Mouse (Mus musculus) layer of hippocampus, postnatal 25 days (tissue): ENCODE results near the gene Ankrd33. TPM values are rescaled to one million over a fixed set of nuclear protein-coding genes. Genes with fewer than 3 reads are reported as not detected.
"Not testable (repeated sequence)": the region's sequence is repeated elsewhere in the genome, so short reads cannot be mapped to it uniquely, and the experiment has no call there.

Experiments used
- DNase-seq, 2 experiments: peaks; one replicate each; pipeline ENCODE4 v3.0.0; 2022; ENCODE audit warnings: mixed read lengths in 2 of 2, low spot score in 1 of 2; ENCODE audit errors: extremely low spot score in 1 of 2
- total RNA-seq, 2 experiments: library from RNA; stranded (reverse); gene quantifications; 2 replicates each; pipeline ENCODE4 v1.2.3; 2021

Gene Ankrd33
- total RNA-seq, 2 experiments from 2014 or later, result not detected

DNA sequence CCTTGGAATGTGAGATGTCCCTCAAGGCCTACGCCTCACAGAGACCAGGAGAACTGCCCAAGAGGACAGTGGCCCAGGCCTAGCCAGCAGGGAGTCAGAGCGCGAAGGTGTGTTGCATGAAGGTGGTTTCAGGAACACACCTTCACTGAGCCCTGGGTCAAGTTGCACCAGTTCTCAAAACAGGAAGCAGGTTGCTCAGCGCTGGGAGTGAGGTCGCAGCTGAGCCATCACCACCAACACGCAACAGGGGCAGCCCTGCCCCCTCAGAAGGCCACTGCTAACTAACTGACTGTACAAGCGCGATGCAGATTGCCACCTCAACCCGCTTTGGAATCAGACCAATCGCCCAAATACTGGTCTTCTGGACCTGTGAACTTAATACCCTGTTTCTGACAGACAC, 31.1 kb upstream of the Ankrd33 start:
- no peak for DNase-seq

DNA sequence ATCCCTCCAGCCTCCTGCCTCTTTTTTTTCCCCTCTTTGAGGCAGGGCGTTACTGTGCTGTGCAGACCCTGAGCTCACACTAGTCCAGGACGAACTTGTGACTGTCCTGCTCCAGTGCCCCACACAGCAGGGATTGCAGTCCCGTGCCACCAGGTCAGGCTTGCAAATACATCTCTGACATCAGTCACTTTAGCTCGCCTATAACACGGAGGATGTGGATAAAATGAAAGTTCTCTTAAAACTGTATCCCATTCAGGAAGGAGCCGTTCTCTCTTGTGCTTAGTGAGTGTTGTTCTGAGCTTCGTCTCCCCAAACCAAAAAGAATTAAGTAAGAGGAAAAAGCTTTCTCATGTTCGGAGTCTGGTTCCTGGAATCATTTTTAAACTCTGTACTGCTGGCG, 29.1 kb upstream of the Ankrd33 start:
- no peak for DNase-seq

GRCm38 (mm10) chr15:101086956-101087355, 28.6 kb upstream of the Ankrd33 start:
- DNase-seq, result no peak

DNA sequence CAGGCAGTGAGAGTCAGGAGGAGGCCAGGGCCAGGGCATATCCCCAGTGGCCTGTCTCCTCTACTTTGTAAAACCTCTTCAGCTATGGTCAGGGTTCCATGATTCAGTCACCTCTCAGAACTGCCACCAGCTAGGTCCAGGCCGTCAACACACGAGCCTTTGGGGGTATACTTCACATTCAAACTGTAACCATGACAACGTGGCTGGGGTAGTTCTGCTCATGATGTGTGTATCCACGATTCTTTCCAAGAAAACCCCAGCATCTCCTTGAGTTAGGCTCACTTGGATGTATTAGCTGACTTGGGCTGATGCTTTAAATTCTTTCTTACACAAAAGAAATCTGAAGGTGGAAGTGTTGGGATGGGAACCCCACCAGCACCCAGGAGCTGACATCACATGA, 27.3 kb upstream of the Ankrd33 start:
- DNase-seq, result no peak

DNA sequence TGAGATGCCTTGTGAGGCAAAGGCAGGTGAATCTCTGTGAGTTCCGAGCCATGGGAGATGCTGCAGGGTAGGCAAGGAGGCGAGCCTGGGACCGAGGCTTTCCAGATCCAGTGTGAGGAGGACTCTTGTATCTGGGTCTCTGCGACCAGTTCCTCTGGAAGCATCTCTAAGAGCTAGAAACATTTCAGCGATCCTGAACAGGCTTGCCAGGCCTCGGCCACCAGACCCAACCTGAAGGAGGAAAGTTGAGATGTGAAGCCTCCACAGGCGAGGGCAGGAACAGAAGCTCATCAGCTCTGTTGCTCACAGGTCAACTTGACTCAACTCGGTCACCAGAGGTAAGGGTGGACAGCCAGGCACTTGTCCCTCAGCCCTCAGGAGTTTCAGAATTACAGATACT, 24.0 kb upstream of the Ankrd33 start:
- DNase-seq, result no peak

- no peak for DNase-seq
Observed at GRCm38 (mm10) chr15:101092121-101092828, 23.3 kb upstream of the Ankrd33 start.

- no peak for DNase-seq
Observed at GRCm38 (mm10) chr15:101092829-101093648, 22.5 kb upstream of the Ankrd33 start.

DNA sequence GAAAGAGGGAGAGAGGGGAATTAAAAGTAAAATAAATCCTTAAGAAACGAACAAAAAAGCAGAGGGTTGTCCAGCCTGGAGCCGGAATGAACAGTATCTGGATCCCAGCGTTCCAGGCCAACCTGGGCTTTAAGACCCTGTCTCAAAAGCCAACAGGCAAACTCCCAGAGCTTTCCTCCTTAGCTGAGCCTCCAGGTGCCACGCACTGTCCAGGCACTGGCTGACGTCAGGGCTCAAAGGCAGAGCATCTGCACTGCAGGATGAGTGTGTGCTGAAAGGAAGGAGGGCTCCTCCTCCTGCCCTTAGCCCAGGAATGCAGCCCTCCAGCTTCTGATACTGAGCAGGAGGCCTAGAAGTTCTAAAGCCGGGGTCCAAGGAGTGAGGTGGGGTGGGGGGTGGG, 21.6 kb upstream of the Ankrd33 start:
- no peak for DNase-seq

- no peak for DNase-seq
Observed at GRCm38 (mm10) chr15:101094979-101095378, 20.6 kb upstream of the Ankrd33 start.

GRCm38 (mm10) chr15:101095392-101095791, 20.2 kb upstream of the Ankrd33 start:
- DNase-seq, result no peak

DNA sequence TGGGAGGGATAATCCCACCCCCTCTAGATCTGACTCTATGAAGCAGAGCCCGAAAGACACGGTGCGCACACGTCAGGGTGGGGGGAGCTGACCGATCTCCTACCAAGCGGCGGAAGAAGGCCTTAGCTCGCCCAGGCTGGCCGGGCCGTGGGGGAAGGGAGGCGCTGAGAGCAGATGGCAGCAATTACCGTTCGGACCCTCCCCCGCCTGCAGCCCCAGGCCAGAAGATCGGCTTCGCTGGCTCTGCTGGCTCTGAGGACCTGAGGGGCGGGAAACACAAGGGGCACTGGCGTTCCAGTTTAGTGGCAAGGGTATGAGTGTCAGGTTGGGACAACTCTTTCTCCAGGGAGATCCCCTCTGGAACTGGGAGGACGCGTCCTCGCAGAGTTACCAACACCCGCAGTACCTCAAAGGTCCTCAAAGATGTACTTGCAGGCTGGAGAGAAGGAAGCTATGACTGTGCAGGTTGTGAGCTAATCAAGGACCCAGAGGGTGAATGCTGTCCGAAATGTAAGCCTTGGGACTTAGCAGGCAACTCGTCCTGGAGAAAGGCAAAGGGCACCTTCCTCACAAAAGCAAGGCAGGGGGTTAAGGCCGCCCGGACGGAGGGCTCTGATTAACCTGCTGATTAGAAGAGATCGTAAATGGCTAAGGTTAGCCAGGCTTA, 17.4 kb upstream of the Ankrd33 start:
- DNase-seq, result no peak

DNA sequence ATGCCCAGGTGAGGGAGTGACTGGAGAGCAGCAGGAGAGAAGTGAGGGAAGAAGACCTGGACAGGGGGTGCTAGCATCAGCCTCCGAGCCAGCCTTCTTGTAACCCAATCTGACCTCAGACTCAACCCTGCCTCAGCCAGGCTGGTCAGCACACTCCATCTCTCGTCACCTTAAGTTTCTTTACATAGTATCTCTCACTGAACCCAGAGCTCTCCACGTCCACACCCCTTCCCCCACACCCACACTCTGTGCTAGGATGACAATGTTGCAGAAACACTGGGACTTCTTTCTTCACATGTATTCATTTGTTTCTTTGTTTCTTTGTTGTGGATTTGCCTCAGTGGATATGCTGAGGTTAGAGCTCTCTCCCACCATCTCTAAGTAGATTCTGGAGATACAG, 14.6 kb upstream of the Ankrd33 start:
- DNase-seq, result no peak

DNA sequence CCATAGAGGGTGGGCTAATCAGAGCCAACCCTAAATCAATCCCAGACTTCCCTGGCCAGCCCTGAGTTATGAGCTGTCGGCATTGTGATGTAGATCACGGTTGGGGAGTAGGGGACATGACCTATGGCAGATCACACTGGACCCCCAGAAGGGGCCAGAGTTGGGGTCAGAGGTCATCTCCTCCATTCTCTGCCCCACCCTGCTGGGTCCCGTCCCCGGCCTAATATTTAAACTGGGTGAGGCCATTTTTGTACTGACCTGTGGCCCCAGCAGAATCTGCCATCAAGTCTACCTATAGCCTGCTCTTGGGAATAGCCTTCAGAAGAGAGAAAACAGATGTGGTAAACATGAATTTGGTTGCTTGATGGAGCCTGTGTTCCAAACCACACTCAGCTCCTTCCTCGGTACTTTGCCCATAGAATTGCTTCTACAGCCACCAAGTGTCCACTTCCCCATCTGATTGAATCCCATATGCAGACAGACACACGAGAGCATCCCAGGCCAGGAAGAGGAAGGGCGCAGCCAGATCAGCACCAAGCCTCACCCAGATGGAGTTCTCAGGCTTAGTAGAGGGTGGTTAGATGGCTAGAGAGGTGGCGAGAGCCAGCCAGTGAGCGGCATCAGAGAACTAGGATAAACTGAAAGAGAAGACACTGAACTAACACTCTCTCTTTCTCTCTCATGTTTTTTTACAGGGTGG, 11.8 kb upstream of the Ankrd33 start:
- DNase-seq, result no peak

DNA sequence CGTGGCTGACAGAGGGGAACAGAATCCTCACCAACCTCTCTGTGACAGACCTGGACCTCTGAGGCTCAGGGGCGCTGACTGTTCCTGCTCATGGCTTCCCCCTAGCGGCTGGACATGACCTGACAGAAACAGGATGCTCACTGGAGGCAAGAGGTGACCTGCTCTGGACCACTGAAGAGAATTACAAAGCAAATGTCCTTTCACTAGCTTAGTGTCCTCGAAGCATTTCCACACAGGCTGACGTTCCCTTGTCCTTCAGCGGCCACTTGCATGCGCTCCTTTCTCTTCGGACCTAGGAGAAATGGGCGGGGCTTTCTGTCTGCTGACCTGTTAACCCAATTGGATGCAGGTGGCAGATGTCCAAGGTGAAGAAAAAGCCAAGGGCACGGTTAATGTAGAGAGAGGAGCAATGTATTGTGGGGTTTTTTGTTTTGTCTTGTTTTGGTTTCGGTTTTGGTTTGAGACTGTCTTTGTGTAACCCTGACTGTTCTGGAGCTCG, 10.0 kb upstream of the Ankrd33 start:
- peak; percentile 56 to 83 for DNase-seq

- no peak for DNase-seq
Observed at GRCm38 (mm10) chr15:101106011-101106410, 9.5 kb upstream of the Ankrd33 start.

DNA sequence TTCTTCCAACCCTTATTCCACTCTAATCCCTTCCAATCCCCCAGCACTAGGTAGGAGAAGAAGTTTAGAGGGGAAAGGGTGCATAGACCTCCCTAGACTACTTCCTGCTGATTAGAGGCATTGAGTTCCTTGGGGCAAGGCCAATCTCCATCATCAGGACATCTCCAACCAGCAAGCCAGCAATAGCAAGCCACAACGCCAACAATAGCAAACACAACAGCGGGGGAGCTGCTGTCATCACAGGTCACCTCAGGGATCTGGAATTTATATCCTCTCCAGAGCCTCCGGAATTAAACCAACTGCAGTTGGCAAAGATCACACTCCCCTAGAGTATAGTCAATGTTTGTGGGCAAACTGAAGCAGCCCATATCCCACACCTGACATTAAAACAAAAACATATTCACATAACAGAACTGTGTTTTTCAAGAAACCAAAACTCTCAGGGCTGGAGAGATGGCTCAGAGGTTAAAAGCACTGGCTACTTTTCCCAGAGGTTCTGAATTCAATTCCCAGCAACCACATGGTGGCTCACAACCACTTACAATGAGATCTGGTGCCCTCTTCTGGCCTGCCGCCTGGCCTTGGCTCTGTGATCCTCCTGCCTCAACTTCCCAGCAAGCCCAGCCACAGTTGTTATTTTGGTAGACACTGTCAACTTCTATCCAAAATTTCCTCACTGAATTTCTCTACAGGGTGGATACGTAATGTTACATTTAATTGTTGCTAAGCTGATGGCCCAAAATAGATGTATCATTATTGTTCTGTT, 7.5 kb upstream of the Ankrd33 start:
- no peak for DNase-seq

DNA sequence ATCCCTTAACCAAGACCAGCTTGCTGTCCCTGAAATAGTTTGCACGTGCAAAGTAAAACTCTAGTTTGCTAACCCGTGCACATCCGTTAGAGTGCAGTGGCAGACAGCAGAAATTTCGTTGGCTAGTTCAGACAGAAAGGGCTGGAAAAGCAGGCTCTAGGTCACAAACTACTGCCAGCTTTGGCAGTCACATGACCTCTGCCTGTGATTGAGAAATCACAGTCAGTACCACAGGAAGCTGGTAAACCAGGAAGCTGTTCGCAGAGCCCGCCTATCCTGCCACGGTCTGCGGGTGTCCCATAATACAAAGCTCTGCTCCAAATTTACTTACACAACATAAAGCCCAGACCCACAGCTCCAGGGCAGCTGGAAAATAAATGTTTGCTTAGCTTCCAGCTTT, 2.4 kb upstream of the Ankrd33 start:
- DNase-seq, result no peak

- DNase-seq, result not testable (repeated sequence)
Observed at GRCm38 (mm10) chr15:101113778-101114177, 1.8 kb upstream of the Ankrd33 start.

DNA sequence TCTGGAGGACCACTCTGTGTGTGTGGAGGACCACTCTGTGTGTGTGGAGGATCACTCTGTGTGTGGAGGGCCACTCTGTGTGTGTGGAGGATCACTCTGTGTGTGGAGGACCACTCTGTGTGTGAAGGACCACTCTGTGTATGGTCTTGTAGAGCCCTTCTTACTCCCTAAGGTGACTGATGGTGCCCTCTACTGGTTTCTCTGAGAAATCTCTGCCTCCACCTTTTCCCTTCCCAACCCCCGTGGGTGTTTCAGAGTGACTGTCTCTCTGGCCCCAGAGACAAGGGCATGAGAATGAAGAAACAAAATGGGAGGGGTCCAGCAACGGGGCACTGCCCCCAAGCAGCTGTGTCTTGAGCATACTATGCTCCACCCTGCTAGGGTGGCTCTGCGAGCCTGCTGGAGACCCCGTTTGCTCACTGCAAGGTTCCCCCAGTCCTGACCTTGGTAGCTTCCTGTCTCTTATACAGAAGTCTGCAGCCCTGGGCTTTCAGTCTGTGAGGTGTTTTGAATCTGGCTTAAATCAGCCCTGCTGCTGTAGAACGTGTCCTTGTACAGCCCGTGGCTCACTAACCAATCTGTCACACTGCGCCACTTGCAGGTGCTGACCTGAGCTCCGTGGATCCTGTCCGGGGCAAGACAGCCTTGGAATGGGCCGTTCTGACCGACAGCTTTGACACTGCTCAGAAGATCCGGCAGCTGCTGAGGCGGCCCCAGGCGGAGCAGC, 3.0 kb downstream of the Ankrd33 start:
- no peak for DNase-seq
